Mouse (Mus musculus): ENCODE measurements around the gene Npas3.
"Not testable (repeated sequence)": the region's sequence is repeated elsewhere in the genome, so short reads cannot be mapped to it uniquely, and the experiment has no call there.

The Npas3 gene

DNA sequence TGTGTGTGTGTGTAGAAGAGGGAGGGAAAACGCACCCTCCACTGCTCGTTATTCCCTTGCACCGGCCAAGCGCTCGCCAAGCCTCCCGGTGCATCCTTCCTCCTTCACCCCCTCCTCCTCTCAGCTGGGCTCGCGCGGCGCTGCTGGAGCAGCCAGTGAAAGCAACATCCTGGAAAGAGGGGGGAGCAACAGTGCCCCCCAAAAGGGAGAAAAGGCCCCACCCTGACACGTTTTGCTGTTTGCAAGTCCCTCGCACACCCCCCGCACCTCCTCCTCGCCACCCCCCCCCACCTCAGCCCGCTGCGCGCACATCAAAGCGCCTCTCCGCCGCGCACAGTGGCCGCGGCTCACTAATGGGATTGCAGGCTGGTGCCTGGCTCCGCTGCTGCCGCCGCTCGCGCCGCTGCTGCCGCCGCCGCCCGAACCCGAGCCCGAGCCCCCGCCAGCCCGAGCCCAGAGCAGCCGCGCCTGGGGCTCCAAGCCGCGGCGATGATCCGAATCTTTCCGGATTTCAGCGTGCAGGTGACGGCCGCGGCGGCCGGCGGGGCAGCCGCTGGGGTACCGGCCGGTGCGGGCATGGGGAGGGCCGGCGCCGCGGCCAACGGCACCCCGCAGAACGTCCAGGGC, at the start of gene Npas3:
Npas3 (plus strand) TSS at position 577 of the 627 bp plus-strand sequence.
- no peak for DNase-seq

DNA sequence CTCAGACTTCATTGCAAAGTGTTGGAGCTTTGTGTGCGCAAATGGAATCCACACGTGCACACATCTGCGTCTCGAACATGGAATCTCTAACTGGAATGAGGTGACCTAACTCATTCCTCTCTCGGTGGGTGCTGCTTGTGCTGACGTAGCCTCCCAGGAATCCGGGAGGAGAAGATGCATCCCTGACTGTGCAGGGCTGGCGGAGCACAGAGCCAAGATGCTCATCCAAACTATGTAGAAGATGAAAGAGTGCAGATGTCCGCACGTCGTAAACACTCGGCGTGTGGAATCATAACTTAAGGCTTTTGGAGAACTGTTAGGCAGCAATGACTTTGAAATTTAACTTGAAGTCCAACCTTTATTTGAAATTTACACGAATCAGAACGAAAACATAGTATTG, 31.3 kb upstream of the Npas3 start:
- peak; percentile 2 for DNase-seq

- no peak for DNase-seq
Observed at GRCm38 (mm10) chr12:53222742-53223141, 25.7 kb upstream of the Npas3 start.

DNA sequence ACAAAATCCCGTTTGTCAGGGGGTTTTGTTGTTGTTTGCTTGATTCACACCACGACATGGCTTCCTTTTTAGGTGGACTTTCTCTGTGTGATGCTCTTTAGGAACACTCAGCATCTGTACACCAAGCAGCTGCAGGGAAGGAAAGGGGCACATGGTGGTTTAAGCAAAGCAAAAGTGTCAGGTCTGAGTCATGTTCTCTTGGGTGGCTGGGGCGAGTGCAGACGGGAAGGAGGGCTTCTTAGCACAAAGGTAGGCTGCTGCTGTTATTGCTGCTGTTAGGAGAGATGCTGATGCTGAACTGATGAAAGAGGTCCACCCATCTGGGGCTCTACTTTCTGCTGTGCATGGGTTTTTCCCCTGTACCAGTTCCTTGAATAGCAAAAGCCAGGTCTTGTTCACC, 21.1 kb upstream of the Npas3 start:
- no peak for DNase-seq

DNA sequence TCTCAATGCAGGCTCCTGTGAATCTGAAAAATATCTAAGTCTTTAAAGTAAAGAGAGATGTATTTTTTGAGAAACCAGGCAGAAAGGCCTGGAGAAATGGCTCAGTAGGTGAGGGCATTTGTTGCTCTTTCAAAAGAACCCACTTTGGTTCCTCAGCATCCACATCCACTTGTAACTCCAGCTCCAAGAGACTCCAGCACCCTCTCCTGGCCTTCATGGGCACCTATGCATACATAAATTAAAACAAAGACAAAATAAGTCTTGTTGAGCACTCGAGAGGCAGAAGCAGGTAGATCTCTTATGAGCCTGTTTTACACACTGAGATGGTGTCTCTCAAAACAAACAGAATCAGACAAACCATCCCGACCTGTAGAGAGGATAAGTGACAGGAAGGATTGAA, 19.1 kb upstream of the Npas3 start:
- DNase-seq: no peak

GRCm38 (mm10) chr12:53246181-53246580, 2.3 kb upstream of the Npas3 start:
- DNase-seq: no peak

DNA sequence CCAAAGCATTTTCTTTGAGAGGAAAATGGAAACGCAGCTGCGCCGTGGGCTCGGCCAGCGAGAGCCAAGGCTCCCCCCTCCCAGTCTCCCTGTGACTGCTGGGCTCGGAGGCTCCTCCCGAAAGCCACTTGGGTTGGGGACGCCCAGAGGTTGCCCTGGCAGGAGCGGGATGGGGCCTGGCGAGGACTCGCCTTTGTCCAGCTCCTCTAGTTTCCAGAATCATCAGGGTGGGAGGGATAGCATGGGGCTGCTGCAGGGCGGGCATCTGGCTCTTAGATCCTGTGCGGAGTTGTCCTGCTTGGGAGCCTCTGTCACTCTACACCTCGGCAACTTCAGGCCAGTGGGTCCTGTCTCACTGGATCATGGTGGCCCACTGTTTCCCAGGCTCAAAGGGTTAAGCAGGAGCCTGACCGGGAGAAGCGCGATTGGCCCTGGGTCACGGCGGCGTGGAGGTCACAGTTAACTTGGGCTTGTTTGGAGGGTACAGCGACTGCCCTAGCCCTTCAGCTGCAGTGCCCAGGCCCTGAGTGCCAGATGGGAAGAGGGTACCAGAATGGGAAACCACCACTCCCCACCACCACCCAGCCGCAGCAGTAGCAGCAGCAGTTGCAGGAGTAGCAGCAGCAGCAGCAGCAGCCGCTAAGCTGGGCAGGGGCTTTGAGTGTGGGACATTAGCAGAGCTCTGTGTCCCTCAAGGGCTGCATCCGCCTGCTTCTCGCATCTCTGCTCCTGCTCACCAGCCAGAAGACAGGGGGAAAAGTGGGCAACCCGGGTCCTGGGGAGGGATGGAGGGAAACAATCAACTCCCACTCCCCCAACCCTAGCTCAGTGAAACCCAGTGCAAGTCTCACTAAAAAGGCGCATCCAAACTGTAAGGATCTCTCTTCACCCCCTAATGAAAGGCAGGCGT, 1.6 kb upstream of the Npas3 start:
- DNase-seq: no peak

DNA sequence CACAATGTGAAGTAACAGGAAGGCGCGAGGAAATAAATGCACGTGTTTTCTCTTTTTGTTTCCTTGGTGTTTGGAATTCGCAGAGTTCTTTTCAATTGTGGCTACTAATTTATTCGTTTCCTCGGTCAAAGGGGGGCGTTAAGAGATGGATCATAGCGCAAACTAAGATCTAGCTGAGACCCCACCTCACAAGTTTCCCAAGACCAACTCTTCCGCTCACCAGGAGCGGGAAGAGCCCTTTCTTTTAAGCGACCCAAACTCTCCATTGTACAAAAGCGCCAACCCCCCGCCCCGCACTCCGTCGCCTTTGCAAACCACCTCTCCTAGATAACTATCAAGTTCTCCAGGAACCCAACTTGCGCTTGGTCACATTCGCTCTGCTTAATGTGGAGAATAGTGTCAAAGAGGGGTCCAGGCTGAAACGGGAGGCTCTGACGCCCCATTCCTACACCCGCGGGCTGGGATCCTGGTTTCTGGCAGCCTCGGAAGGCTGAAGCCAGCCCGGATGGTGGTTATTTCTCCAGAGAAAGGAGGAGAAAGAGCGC, 914 bp upstream of the Npas3 start:
- no peak for DNase-seq

GRCm38 (mm10) chr12:53248796-53249195, 319 bp downstream of the Npas3 start:
- DNase-seq: no peak

- no peak for DNase-seq
Observed at GRCm38 (mm10) chr12:53251701-53252181, 3.3 kb downstream of the Npas3 start.

DNA sequence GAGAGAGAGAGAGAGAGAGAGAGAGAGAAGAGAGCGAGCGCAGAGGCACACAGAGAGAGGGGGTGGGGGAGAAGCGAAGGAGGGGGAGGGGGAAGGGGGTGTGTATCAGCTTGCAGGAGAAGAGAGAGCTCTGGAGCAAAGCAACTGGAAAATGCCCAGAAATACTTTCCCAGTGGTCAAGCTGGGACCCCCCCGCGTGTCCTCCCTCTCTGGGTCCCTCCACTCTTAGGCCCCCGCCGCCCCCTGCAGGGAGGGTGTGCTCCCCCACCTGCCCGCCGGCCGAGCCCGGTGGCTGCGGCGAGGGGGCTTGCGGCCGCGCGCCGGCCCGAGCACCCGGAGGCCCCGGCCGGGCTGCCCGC, 3.7 kb downstream of the Npas3 start:
- no peak for DNase-seq

- no peak for DNase-seq
Observed at GRCm38 (mm10) chr12:53252572-53253422, 4.3 kb downstream of the Npas3 start.

GRCm38 (mm10) chr12:53253461-53254159, 5.1 kb downstream of the Npas3 start:
- DNase-seq: no peak

DNA sequence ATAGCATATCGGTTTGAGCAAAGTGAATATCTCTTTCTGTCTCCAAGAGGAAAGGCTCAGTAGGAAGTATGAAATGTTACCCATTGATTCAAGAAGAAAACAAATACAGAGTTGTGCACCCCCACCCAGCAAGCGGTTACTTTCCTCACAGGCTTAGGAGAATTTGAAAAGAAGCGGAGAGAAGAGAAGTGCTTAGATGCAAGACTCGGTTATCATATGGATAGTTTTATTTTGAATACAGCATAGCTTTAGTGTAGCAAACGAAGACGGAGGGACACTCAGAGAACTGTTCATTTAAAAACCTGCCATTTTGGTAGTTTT, 5.6 kb downstream of the Npas3 start:
- DNase-seq: no peak

GRCm38 (mm10) chr12:53274502-53274901, 26.0 kb downstream of the Npas3 start:
- not testable (repeated sequence) for DNase-seq

GRCm38 (mm10) chr12:53277393-53277792, 28.9 kb downstream of the Npas3 start:
- DNase-seq: no peak

DNA sequence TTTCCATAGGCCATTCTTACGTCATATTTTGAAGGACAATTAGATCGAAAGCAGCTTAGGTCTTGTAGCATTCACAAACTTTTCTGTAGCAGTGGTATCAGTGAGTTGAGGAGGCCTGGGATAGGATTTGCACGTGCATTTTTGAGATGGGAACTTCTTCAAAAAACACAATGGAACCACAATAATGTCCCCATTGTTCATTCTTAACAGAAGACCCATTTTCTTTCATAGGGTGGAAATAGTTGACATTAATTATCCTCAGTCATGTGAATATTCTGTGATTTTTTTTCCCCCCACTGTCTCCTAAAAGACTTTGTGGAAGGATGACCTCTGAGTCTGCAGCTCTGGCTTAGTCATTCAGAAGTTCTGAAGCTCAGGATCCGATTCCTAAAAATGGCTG, 41.9 kb downstream of the Npas3 start:
- no peak for DNase-seq

- DNase-seq: no peak
Observed at GRCm38 (mm10) chr12:53290846-53291245, 42.4 kb downstream of the Npas3 start.

DNA sequence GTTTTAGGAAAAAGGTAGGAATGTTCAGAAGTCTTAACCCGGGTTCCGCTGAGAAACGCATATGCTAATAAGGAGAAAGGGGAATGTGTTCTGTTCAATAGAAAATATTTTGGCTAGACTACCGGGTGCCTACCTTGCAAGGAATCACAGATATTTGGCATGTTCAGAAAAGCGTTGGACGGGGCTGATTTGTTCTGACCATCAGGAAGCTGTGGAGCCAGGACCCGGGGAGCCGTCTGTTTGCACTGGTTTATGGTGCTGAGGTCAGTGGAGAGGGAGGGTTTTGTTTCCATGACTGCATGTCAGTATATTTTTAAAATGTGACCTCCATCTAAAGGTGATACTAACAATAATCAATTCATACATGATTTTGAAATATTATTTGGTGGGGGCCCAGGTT, 43.5 kb downstream of the Npas3 start:
- DNase-seq: no peak

- DNase-seq: no peak
Observed at GRCm38 (mm10) chr12:53292508-53293300, 44.2 kb downstream of the Npas3 start.

- no peak for DNase-seq
Observed at GRCm38 (mm10) chr12:53294011-53294410, 45.5 kb downstream of the Npas3 start.

DNA sequence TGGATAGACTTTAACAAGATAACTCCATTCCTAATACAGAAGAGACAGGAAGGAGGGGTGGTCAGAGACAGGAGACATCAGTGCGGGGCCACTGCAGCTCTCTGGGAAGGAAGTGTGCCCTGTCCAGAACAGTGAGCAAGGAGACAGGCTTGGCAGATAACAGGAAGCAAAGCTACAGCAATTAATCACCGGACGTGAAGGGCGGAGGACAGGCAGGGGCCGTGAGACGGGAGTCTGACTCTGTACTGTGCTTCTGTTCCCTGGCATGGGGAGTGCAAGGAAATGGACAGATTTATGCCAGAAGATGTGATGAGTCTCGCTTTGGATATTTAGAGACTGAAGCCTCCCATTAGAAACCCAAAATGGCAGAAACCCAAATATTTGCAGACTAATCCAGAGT, 47.3 kb downstream of the Npas3 start:
- peak; percentile 3 for DNase-seq

All from lung, postnatal 36 days (tissue).